Mouse (Mus musculus): Measurements from ENCODE around the gene Cdh26. TPM values are rescaled to one million over a fixed set of nuclear protein-coding genes. Genes with fewer than 3 reads are reported as not detected.
A peak's percentile ranks its signal among the peaks of the same experiment; 100 is the strongest.

Gene Cdh26
- polyA plus RNA-seq, 1 experiment from 2014 or later: 0.73 TPM

GRCm38 (mm10) chr2:178450236-178450635 lies 19.9 kb downstream of the Cdh26 start:
- no peak overlapping the region for H3K4me2 ChIP-seq (ENCODE audit: low read length)
- H3K27me3 ChIP-seq (replicated peaks; ENCODE audit: control insufficient read depth, insufficient read depth, low read length): no peaks in the 10 kb centered on the region
- no peaks in the 10 kb centered on the region for H3K36me3 ChIP-seq (ENCODE audit: control insufficient read depth, insufficient read depth, low read length)
- no peak overlapping the region for H3K27ac ChIP-seq (ENCODE audit: low read depth)
- H3K4me1 ChIP-seq (replicated peaks; ENCODE audit: control insufficient read depth, insufficient read depth, low read length): peaks cover 3% of the 10 kb centered on the region
- 39% methylated on average over 2 of the region's 2 CpGs for WGBS
- ATAC-seq (replicated peaks; ENCODE audit: low FRiP score, low TSS enrichment, low read depth) (no peak), DNase-seq (ENCODE audit: low spot score) (no peak)
- no peak overlapping the region for H3K9ac ChIP-seq (ENCODE audit: low read length)
- no peak overlapping the region for H3K4me3 ChIP-seq (ENCODE audit: low read depth, low read length)
- H3K9me3 ChIP-seq (ENCODE audit: control insufficient read depth, low read length): no peaks in the 10 kb centered on the region

GRCm38 (mm10) chr2:178450961-178451360 lies 20.6 kb downstream of the Cdh26 start:
- H3K4me2 ChIP-seq (ENCODE audit: low read length): no peak overlapping the region
- H3K4me1 ChIP-seq (replicated peaks; ENCODE audit: control insufficient read depth, insufficient read depth, low read length): peaks cover 8% of the 10 kb centered on the region
- no peaks in the 10 kb centered on the region for H3K27me3 ChIP-seq (replicated peaks; ENCODE audit: control insufficient read depth, insufficient read depth, low read length)
- ATAC-seq (replicated peaks; ENCODE audit: low FRiP score, low TSS enrichment, low read depth) (no peak), DNase-seq (ENCODE audit: low spot score) (no peak)
- 73% methylated on average over 10 of the region's 10 CpGs for WGBS
- no peak overlapping the region for H3K4me3 ChIP-seq (ENCODE audit: low read depth, low read length)
- H3K27ac ChIP-seq (ENCODE audit: low read depth): no peak overlapping the region
- no peaks in the 10 kb centered on the region for H3K36me3 ChIP-seq (ENCODE audit: control insufficient read depth, insufficient read depth, low read length)
- H3K9ac ChIP-seq (ENCODE audit: low read length): no peak overlapping the region
- no peaks in the 10 kb centered on the region for H3K9me3 ChIP-seq (ENCODE audit: control insufficient read depth, low read length)

DNA sequence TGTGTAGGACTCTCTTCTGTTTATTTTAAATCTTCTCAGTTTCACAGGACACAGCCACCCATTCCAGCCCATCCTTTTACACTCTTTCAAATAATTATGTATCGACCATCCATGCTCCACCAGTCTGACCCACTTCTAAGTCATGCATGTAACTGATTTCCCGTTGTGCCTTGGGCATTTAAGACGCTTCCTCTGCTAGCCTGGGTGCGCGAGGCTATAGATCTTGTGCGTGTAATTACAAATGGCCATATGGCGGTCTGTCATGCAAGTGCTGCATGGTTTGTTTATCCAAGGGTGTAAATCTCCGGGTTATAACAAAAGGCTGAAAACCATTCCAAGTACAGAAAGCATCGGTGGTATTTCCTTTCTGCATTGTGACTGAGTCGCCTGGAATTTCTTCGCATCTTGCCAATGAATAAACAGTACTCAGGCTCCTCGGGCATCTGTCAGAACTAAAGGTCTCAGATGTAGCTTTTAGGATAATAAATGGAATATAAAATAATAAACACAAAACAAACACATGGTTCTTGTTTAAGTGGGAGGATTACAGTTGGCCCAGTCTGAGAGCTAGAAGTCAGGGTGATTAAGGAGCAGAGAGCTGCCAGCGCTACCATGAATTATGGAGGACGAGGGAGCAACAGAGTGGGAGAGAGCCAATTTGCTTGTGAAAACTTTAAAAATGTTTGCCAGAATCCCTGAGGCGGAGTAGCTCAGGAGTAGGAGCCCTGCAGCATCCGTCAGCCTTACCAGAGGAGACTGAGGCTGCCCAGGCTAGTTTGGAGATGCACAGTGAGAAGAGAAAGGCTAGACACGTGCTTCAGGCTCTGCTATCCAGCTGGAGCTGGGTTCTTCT lies 24.6 kb downstream of the Cdh26 start:
- H3K27me3 ChIP-seq (replicated peaks; ENCODE audit: control insufficient read depth, insufficient read depth, low read length): no peaks in the 10 kb centered on the region
- no peaks in the 10 kb centered on the region for H3K9me3 ChIP-seq (ENCODE audit: control insufficient read depth, low read length)
- WGBS: 20% methylated on average over 17 of the region's 17 CpGs
- H3K4me1 ChIP-seq (replicated peaks; ENCODE audit: control insufficient read depth, insufficient read depth, low read length): peaks cover 8% of the 10 kb centered on the region
- H3K4me3 ChIP-seq (ENCODE audit: low read depth, low read length): no peak overlapping the region
- H3K36me3 ChIP-seq (ENCODE audit: control insufficient read depth, insufficient read depth, low read length): no peaks in the 10 kb centered on the region
- peak overlapping the region; percentile 24 for H3K4me2 ChIP-seq (ENCODE audit: low read length)
- peak overlapping the region; percentile 65 for H3K27ac ChIP-seq (ENCODE audit: low read depth)
- H3K9ac ChIP-seq (ENCODE audit: low read length): no peak overlapping the region
- DNase-seq (ENCODE audit: low spot score) (peak; percentile 62), ATAC-seq (replicated peaks; ENCODE audit: low FRiP score, low TSS enrichment, low read depth) (peak; percentile 62; the same call in 1 of the 2 replicates)

DNA sequence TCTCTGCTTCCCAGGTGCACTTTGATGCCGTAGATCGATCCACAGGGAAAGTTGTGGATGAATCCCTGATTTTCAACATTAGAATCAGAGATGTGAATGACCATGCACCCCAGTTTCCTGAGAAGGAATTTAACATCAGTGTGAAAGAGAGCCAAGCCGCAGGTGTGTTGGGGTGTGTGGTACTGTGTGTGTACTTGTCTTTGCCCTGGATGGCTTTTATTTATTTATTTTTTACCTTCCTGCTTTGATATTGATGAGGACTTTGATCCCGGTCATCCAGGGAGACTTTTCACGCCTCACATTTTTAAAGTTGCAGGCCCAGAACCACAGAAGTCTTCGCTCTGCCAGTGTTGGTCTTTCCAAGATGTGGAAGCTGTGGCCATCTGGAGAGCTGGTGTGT lies 27.1 kb downstream of the Cdh26 start:
- H3K9ac ChIP-seq (ENCODE audit: low read length): no peak overlapping the region
- H3K27me3 ChIP-seq (replicated peaks; ENCODE audit: control insufficient read depth, insufficient read depth, low read length): no peaks in the 10 kb centered on the region
- H3K4me2 ChIP-seq (ENCODE audit: low read length): no peak overlapping the region
- no peaks in the 10 kb centered on the region for H3K9me3 ChIP-seq (ENCODE audit: control insufficient read depth, low read length)
- 83% methylated on average over 6 of the region's 6 CpGs for WGBS
- no peak overlapping the region for H3K27ac ChIP-seq (ENCODE audit: low read depth)
- H3K4me3 ChIP-seq (ENCODE audit: low read depth, low read length): no peak overlapping the region
- H3K4me1 ChIP-seq (replicated peaks; ENCODE audit: control insufficient read depth, insufficient read depth, low read length): peaks cover 11% of the 10 kb centered on the region
- H3K36me3 ChIP-seq (ENCODE audit: control insufficient read depth, insufficient read depth, low read length): no peaks in the 10 kb centered on the region
- ATAC-seq (replicated peaks; ENCODE audit: low FRiP score, low TSS enrichment, low read depth): no peak
- no peak for DNase-seq (ENCODE audit: low spot score)

DNA sequence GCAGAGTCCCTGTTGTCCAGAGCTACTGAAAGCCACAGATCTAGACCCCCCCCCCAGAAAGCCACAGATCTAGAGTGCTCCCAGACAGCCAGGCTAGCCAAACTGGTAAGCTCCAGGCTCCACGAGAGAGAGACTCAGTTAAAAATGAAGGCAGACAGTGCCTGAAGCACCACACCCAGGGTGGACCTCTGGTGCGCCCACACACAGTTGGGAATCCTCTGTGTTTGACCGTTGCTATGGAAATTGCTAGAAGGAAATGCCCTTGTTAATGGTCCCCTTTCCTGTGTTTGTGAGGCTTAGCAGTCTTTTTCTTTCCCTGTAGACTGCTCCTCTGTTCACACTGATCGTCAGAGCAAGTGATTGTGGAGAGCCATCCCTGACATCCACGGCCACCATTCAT lies 30.0 kb downstream of the Cdh26 start:
- ATAC-seq (replicated peaks; ENCODE audit: low FRiP score, low TSS enrichment, low read depth): peak; percentile 43; the same call in 1 of the 2 replicates
- DNase-seq (ENCODE audit: low spot score): no peak
- Histone ChIP-seq H3K27me3 (replicated peaks; ENCODE audit: control insufficient read depth, insufficient read depth, low read length) (no peaks in the 10 kb centered on the region), H3K27ac (ENCODE audit: low read depth) (no peak overlapping the region; the same call in 1 of the 2 replicates), H3K4me3 (ENCODE audit: low read depth, low read length) (no peak overlapping the region), H3K4me1 (replicated peaks; ENCODE audit: control insufficient read depth, insufficient read depth, low read length) (peaks cover 7% of the 10 kb centered on the region), H3K4me2 (ENCODE audit: low read length) (no peak overlapping the region), H3K36me3 (ENCODE audit: control insufficient read depth, insufficient read depth, low read length) (no peaks in the 10 kb centered on the region), H3K9me3 (ENCODE audit: control insufficient read depth, low read length) (no peaks in the 10 kb centered on the region), H3K9ac (ENCODE audit: low read length) (no peak overlapping the region)
- WGBS: 50% methylated on average over 5 of the region's 5 CpGs

GRCm38 (mm10) chr2:178471546-178472480 lies 41.5 kb downstream of the Cdh26 start:
- Histone ChIP-seq H3K9ac (ENCODE audit: low read length) (no peak overlapping the region), H3K27ac (ENCODE audit: low read depth) (no peak overlapping the region), H3K36me3 (ENCODE audit: control insufficient read depth, insufficient read depth, low read length) (no peaks in the 10 kb centered on the region), H3K9me3 (ENCODE audit: control insufficient read depth, low read length) (no peaks in the 10 kb centered on the region), H3K4me3 (ENCODE audit: low read depth, low read length) (no peak overlapping the region), H3K4me2 (ENCODE audit: low read length) (no peak overlapping the region), H3K27me3 (replicated peaks; ENCODE audit: control insufficient read depth, insufficient read depth, low read length) (no peaks in the 10 kb centered on the region), H3K4me1 (replicated peaks; ENCODE audit: control insufficient read depth, insufficient read depth, low read length) (no peaks in the 10 kb centered on the region)
- DNase-seq (ENCODE audit: low spot score) (peak; percentile 63), ATAC-seq (replicated peaks; ENCODE audit: low FRiP score, low TSS enrichment, low read depth) (peak; percentile 88)
- 59% methylated on average over 17 of the region's 17 CpGs for WGBS

DNA sequence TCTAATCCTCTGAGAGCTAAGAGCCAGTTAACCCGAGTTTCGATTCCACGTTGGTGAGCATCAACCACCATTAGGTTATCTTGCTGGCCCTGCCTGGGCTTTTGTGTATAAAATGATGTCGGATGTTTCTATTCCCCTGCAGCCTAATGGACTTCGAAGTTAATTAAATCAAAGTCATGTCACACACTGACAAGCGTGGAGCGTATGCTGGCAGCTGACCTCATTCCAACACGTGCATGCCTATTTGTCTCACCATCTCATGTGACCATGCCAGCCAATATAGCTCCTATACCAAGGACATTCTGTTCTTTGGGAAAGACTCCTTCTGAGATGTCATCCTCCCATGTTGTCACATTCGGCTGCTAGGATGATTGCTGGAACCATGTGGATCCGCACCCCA lies 43.6 kb downstream of the Cdh26 start:
- H3K27ac ChIP-seq (ENCODE audit: low read depth): no peak overlapping the region
- DNase-seq (ENCODE audit: low spot score): no peak
- no peak overlapping the region for H3K9ac ChIP-seq (ENCODE audit: low read length)
- no peak overlapping the region for H3K4me3 ChIP-seq (ENCODE audit: low read depth, low read length)
- H3K4me2 ChIP-seq (ENCODE audit: low read length): no peak overlapping the region
- WGBS: 70% methylated on average over 10 of the region's 10 CpGs
- no peaks in the 10 kb centered on the region for H3K9me3 ChIP-seq (ENCODE audit: control insufficient read depth, low read length)
- no peaks in the 10 kb centered on the region for H3K36me3 ChIP-seq (ENCODE audit: control insufficient read depth, insufficient read depth, low read length)
- no peaks in the 10 kb centered on the region for H3K27me3 ChIP-seq (replicated peaks; ENCODE audit: control insufficient read depth, insufficient read depth, low read length)
- no peak for ATAC-seq (replicated peaks; ENCODE audit: low FRiP score, low TSS enrichment, low read depth)
- no peaks in the 10 kb centered on the region for H3K4me1 ChIP-seq (replicated peaks; ENCODE audit: control insufficient read depth, insufficient read depth, low read length)

DNA sequence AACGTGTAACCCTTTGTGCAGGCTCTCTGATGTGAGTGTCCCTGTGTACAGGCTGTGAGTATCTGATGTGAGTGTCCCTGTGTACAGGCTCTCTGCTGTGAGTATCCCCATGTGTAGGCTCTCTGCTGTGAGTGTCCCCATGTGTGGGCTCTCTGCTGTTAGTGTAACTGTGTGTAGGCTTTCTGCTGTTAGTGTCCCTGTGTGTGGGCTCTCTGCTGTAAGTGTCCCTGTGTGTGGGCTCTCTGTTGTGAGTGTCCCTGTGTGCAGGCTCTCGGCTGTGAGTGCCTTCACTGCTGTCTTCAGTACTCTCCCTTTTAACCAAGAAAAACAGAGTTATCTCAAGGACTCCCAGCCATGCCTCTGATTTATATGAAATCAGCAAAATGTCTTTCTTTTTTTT lies 46.9 kb downstream of the Cdh26 start:
- 53% methylated on average over 2 of the region's 2 CpGs for WGBS
- no peak overlapping the region for H3K27ac ChIP-seq (ENCODE audit: low read depth)
- DNase-seq (ENCODE audit: low spot score) (no peak), ATAC-seq (replicated peaks; ENCODE audit: low FRiP score, low TSS enrichment, low read depth) (no peak)
- no peaks in the 10 kb centered on the region for H3K9me3 ChIP-seq (ENCODE audit: control insufficient read depth, low read length)
- no peaks in the 10 kb centered on the region for H3K4me1 ChIP-seq (replicated peaks; ENCODE audit: control insufficient read depth, insufficient read depth, low read length)
- no peak overlapping the region for H3K9ac ChIP-seq (ENCODE audit: low read length)
- no peak overlapping the region for H3K4me3 ChIP-seq (ENCODE audit: low read depth, low read length)
- H3K4me2 ChIP-seq (ENCODE audit: low read length): no peak overlapping the region
- H3K27me3 ChIP-seq (replicated peaks; ENCODE audit: control insufficient read depth, insufficient read depth, low read length): no peaks in the 10 kb centered on the region
- no peaks in the 10 kb centered on the region for H3K36me3 ChIP-seq (ENCODE audit: control insufficient read depth, insufficient read depth, low read length)
